Mouse (Mus musculus) heart, postnatal 25 days (tissue): ENCODE measurements around the gene Chek1. TPM values are rescaled to one million over a fixed set of nuclear protein-coding genes. Genes with fewer than 3 reads are reported as not detected.

Source experiments
- DNase-seq: peaks from one replicate; pipeline ENCODE4 v3.0.0; 2022; ENCODE audit warnings: low spot score
- intact Hi-C: fragments of 180-260 bp; cut with DNase I; formaldehyde crosslinking; loops from one replicate; pipeline ENCODE4 v1.15.1; 2025
- total RNA-seq, 2 experiments: library from RNA; stranded (reverse); gene quantifications; 2 replicates each; pipeline ENCODE4 v1.2.3; 2021

The Chek1 gene
- under 1 TPM; 0.60 to 0.89 TPM for total RNA-seq

DNA sequence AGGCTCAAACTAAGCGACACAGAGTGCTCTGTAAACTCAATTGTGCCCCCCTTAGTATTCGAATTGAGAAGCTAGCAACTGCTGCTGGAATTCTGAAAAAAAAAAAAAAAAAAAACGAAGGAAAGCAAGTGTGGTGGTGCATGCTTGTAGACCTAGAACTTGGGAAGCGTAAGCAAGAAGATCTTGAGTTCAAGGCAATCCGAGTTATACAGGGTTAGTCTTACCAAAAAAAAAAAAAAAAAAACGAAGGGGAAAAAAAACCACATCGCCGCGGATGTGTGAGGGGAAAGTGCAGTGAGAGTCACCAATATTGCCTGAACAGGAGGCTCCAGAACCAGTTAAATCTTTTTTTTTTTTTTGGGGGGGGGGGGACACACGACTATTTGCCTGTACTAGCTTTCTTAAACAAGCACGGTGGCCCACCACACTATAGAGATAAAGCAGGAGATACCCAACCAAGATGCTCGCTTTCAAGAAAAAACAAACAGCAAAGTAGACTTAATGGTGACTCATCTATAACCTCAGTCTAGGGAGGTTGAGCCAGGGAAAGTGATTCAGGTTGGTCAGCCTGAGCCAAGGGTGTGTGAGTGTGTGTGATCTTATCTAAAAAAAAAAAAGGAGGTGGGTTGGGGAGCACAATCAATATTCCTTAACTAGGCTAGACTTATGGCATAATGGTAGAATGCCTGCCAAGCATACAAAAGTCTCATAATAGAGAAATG is at the start of gene Chek1:
TSS of gene Chek1 (minus strand) at position 32 of the 722 bp plus-strand sequence.
- no peak for DNase-seq
- intact Hi-C loops, result no loop called here

DNA sequence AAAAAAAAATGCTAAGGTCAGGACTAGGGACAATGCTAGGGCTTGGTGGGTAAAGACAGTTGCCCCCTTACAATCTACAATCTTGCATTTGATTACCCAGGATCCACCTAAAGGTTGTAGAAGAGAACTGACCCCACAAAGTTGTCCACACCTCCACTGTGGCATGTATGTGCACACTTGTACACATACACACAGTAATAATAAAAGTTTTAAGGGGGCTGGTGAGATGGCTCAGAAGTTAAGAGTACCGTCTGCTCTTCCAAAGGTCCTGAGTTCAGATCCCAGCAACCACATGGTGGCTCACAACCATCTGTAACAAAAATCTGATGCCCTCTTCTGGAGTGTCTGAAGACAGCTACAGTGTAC is 42.2 kb upstream of the Chek1 start:
- DNase-seq, result no peak
- intact Hi-C loops, result no loop called here

DNA sequence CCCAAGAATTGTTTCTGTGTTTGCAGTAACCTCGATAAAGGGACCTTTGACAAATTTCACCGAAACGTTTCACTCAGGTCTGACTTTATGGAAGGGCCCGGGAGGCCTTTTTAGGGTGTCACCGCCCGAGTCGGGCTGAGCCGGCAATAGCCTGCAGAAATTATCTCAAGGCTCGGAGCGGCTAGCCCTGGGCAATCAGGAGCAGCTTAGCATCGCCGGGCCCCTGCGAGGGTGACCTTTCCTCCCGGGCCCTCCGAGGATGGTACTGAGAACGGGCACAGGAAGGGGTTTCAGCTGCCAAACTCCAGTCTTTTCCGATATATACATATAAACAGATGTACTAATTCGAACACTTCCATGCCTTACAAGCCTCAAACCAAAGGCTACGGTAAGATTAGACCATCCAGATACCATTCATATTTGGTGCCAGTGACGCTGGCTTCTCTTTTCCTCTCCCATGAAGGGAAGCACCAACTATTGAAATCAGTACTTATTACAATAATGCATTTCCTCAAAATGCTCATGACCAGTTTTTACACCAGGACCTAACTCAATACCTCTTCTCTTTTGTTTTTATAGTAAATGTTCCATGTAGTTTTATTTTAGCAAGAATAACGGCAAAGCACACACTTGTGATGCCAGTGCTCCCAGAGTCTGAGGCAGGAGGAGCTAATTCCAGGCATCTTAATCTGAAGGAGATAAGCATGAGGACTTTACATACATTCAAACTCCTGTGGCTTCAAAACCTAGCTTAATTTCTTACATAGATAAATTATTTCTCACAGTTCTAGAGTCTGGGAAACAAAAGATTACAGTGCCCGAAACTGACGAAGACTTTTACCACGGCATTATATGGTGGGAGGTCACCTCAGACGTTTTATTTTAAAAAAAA is 41.5 kb upstream of the Chek1 start:
- intact Hi-C loops, result no loop called here
- peak; percentile 26 for DNase-seq

DNA sequence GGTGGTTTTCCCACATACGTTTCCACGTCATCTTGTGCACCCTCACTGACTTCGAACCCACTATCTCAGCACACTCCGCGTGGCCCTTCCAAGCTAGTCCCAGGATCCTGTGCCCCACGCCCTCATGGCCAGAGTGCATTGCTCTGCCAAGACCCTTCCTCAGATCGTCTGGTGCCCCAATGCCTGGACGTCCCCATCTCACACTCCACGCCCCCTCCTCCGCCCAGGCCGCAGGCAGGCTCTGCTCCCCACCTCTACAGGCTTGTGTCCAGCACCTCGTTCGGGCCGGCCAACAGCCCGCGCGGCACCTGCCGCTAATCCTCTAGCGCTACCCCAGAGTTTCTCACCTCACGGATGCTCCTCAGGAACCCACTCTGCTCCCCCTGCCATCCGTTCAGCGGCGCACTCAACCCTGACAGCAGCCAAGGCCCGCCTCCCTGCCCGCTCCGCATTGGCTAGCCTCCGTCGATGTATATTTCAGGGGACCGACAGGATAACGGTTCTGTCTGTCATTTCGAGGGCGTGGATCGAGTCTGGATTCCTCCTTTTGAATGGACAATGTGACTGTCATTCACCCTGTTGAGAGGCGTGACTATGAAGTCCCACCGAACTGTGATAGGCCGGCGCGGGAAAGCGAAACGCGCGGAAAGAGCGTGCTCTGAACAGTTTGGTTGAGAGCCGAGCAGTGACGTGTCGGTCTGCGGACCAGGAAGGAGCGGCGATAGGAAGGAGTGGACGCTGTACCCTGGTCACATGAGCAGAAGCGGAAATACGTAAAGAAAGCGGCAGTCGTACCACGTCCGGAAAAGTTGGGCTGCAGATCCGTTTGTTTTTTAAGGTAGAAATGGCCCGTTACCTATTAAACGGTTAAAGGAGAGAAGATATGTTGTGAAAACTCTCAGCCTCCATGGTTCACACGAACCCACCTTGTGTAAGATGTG is 40.6 kb upstream of the Chek1 start, which contains the start of gene Stt3a:
TSS of gene Stt3a (minus strand) at position 477 of the 941 bp plus-strand sequence.
- peak; percentile 99 for DNase-seq
- intact Hi-C loops, result no loop called here

DNA sequence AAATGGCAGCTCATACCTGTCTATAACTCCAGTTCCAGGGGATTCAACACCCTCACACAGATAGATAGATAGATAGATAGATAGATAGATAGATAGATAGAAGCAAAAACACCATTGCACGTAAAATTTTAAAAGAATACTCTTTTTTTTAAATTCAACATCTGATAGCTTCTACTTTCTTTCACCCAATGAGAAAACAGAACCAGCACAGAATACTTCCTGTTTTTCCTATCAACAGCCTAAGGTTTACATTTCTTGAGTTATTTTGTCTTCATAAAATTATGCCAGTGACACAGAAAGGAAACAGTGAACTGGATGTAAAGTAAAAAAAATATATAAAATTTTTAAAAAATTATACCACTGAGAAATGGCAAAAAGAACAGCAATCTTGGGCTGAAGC is 37.5 kb upstream of the Chek1 start:
- intact Hi-C loops, result no loop called here

DNA sequence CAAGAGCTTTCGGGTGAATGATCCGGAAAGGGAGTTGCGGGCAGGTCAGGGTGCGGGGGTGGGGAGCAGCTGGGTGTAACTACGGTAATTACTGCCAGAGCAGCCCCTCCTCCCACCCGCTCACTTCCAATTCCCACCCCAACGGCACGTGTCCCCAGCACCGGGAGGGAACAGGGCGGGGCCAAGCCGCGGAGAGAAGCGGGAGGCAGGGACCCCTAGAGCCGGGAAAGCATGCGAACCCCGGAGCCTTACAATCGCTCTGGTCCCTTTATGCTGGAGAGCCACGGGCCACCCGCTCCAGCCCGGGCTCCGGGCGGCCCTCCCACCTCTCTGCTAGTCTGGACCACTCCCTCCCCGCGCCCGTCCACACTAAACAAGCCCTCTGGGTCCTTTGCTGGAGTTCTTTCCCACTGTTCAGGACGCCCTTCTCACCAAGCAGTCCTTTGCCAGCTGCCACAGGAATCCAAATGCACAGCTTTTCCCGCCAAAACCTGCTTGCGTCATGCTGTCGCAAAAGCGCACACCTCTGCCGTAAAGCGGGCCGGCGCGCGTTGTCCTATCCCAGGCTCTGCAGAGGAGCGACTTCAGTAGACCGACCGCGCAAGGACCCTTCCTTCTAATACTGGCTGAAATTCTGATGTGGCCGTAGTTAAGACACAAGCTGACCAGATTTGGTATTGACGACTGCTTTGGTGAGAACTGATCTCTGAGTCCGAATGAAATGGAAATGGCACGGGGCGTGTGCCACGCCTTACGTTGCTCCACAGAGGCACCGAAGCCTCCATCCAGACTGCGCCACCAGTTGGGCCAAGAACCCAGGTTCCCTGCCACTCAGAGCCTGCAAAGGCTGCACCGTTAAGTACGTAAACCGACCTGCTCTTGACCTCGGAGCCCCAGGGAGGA is 483 bp downstream of the Chek1 start:
- peak; percentile 80 for DNase-seq
- intact Hi-C loops, result no loop called here

More for the DNA sequence above, 37.5 kb upstream of the Chek1 start:
- DNase-seq, result no peak

DNA sequence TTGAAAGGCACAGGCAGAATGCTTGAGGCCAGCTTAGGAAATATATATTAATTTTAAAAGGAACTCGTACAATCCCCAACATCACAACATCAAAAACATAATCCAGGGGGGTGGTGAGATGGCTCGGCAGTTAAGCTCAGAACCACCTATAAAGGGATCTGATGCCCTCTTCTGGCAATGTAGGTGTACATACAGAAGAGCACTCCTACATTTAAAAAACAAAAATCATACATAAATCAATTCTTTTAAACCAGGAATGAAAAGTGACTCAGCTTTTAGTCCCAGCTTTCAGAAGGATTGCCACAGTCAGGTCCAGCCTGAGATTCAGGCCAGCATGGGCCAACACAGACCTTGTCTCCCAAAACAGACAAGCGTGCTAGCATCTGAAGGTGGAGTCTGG is 10.2 kb downstream of the Chek1 start:
- no peak for DNase-seq
- intact Hi-C loops, result no loop called here

DNA sequence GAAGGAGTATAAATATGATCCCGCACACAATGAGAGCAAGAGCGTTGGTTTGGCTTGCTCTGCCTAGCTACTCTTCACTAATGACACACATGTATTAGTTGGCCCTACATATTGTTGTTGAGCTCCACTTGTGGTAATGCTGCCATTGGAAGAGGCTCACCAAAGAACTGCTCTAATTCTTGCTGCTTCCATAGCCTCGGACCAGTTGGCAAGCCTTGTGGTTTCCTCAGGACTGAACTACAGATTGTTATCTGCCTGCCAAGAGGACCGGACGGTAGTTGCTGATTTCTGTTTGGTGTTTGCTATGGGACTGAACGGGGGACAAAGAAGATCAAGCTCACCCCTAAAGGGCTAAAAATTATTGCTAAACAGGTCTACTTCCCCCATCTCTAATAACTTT is 19.6 kb downstream of the Chek1 start:
- intact Hi-C loops, result no loop called here
- DNase-seq, result no peak

DNA sequence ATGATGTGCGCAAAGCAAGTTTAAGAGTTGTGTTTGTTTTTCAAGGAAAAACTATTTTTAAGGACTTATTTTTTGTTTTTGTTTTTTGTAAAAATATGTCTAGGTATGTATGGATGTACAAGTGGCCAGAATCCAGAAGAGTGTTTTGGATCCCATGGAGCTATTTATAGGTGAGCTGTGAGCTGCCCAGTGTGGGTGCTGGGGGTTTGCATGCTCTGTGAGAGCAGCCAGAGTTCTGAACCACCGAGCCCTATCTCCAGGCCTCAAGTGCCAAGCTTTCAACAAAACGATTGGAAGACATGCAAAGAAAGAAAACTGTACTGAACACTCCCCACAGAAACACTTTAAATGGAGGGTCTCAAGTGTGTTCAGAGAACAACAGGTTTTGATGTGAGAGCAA is 20.9 kb downstream of the Chek1 start:
- intact Hi-C loops, result no loop called here
- DNase-seq, result no peak

DNA sequence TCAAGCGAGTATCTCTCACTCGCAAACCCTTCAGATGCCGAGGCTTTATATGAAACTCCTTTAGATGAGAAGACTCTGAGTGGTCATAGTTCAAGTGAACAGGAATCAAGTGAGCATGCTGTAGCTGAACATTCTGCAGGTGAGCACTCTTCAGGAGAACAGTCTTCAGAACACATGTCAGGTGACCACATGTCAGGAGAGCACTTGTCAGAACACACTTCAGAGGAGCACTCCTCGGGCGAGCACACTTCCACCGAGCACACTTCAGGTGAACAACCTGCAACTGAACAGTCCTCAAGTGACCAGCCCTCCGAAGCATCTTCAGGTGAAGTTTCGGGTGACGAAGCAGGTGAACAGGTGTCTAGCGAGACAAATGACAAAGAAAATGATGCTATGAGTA is 32.6 kb downstream of the Chek1 start:
- intact Hi-C loops, result no loop called here
- no peak for DNase-seq

DNA sequence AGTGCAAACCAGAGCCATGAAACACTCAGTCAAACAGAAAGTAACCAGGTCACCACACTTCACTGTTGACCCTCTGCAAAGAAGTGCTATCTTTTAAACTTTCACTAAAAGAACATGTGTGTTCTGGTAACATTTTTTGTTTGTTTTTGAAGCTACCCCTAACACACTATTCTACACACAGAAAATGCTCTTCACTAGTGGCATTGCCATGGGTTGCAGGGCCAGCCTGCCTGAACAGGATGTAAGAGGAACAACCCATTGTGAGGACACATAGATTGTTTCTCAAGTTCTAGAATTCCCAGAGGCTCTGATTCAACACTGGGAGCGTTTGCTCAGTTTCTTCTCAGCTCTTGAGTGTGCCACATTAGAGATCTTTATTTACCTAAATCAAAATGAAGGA is 33.9 kb downstream of the Chek1 start, which contains the start of gene Acrv1:
TSS of gene Acrv1 (plus strand) at position 301 of the 400 bp plus-strand sequence.
- DNase-seq, result no peak
- intact Hi-C loops, result no loop called here

DNA sequence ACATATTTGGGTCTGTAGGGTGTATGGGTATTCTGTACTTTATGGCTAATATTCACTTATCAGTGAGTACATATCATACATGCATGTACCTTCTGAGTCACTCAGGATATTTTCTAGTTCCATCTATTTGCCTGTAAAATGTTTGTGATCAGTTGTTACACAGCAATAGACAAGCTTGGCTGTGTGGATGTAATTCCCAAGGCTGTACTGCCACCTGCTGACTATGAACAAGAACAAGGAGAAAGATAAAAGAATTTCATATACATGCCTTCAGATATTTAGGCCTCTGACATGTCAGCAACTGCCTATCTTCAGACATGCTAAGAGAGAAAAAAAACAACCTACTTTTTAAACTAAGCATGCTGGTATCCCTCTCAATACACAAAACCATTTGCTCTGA is 39.5 kb downstream of the Chek1 start:
- DNase-seq, result no peak
- intact Hi-C loops, result loop anchor here (2.0 kb wide), 1 partner anchor 1095 kb away; no protein-coding TSS in a partner anchor

DNA sequence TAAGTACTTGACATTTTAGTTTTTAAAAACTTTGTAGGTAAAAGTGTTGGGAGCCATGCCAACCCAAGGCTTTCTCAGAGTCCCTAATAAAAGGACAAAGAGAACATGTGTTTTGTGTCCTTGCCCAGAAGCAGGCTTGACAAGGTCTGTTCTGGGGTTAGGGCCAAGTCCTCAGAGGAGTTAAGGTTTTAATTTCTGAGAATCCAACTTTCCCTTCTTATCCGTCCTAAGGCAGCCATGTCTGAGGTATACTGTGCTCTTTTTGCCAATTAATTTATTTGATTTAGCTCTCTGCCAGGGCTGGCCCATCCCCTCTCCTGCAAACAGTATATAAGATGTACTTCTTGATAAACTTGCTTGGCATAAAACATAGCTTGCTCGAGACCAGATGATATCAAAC is 45.4 kb downstream of the Chek1 start:
- no peak for DNase-seq
- intact Hi-C loops, result no loop called here

Other genes with a start within 250 kb of the Chek1 start
- not detected for gene Gm5615, start 185.1 kb downstream of the Chek1 start, total RNA-seq
- not detected for gene Gm17689, start 144.4 kb downstream of the Chek1 start, total RNA-seq
- gene A630095E13Rik, start 83.7 kb downstream of the Chek1 start, total RNA-seq, result not detected
- gene Acrv1, start 33.8 kb downstream of the Chek1 start, total RNA-seq, result not detected
- 10 to 100 TPM; 67.8 to 74.5 TPM for gene Stt3a, start 40.6 kb upstream of the Chek1 start, total RNA-seq
- 10 to 100 TPM; 87.8 to 91.9 TPM for gene Ei24, start 70.3 kb upstream of the Chek1 start, total RNA-seq
- gene Fez1, start 94.8 kb upstream of the Chek1 start, total RNA-seq, result 1 to 10 TPM; 1.2 to 1.6 TPM